Mouse (Mus musculus): Measurements from ENCODE around the gene Slc8a2. TPM values are rescaled to one million over a fixed set of nuclear protein-coding genes. Genes with fewer than 3 reads are reported as not detected.

Slc8a2 gene
- polyA plus RNA-seq, 1 experiment: 1.2 TPM

DNA sequence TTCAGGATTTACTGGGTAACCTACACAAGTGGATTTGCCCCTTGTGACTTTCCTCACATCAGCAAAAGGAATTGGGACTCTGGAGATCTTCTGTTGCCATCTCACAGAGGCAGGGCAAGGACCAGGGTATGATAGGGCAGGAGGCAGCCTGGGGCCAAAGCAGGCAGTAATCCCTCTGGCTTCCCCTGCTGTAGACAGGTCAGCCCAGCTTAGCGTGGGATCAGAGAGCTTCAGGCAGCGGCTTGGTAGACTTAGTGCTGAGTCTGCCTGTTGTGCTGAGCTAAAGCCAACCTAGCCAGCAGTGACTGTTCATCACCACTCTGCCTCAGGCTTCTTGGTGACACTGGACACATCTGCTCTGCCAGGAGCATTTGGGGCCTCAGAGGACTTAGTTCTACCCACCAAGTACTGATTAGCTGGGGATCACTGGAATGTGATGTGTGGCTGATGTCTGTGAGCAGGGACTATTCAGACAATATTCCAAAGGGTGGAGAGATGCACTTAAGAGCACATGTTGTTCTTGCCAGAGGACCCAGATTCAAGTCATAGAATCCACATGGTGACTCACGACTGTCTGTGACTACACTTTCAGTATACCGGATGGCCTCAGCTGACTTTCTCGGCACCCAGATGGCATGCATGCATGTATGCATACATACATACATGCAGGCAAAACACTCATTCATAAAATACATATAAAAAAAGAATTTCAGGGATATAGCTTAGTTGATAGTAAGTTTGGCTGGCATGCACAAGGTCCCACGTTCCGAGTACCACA, 24.8 kb upstream of the Slc8a2 start:
- no peak for TF ChIP-seq CTCF (IDR thresholded peaks at IDR 0.05; ENCODE audit: borderline replicate concordance, control insufficient read depth, extremely low read depth, insufficient read depth, low read length, poor library complexity)
- no peak for TF ChIP-seq POLR2A (IDR thresholded peaks at IDR 0.05; ENCODE audit: control insufficient read depth, extremely low read depth, insufficient read depth, low read length, poor library complexity)
- H3K4me1 ChIP-seq (replicated peaks; ENCODE audit: control insufficient read depth, insufficient read depth, low read length): 0 out of 2 replicates have a peak, but pooled peaks cover 2% of the 10 kb centered on the region
- peaks cover 21% of the 10 kb centered on the region for H3K36me3 ChIP-seq (ENCODE audit: control insufficient read depth, insufficient read depth, low read length)
- DNase-seq: no peak
- no peak overlapping the region for H3K27ac ChIP-seq (ENCODE audit: control insufficient read depth, insufficient read depth, low read length)
- H3K27me3 ChIP-seq (ENCODE audit: control insufficient read depth, insufficient read depth, low read length): no peaks in the 10 kb centered on the region
- no peak overlapping the region for H3K4me3 ChIP-seq (ENCODE audit: control insufficient read depth, insufficient read depth, low read length)
- 95% methylated on average over 7 of the region's 7 CpGs for WGBS

DNA sequence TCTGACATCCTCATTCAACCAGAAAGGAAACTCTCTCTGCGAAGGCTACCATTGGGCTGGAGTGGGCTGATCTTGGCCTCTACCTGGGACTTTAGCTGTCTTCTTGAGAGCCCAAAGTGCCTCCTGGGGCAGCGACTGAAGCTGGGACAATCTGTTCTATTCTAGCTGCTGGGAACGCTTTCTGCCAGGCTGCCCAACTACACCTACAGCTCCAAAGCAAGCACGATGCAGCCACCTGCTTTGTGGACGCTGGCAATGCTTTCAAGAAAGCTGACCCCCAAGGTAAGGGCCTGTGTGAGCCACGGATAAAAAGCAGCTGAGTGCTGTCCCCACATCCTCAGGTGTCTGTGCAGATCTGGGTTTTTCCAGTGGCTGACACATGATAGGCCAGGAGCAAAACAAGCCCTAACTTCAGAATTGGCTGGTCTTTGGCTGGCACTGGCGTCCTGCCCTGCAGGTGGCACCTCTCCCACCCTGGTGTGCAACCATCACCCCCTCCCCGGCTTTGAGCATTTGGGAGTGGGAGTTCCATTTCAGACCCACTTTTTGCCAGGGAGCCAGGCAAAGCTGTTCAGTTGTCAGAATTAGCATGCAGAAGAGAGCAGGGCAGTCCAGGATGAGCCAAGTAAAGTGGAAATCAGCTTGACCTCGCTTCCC, 20.6 kb upstream of the Slc8a2 start:
- DNase-seq: no peak
- H3K36me3 ChIP-seq (ENCODE audit: control insufficient read depth, insufficient read depth, low read length): peaks cover 28% of the 10 kb centered on the region
- WGBS: 95% methylated on average over 9 of the region's 9 CpGs

GRCm38 (mm10) chr7:16110158-16110557, 19.5 kb upstream of the Slc8a2 start:
- H3K4me1 ChIP-seq (replicated peaks; ENCODE audit: control insufficient read depth, insufficient read depth, low read length): no peaks in the 10 kb centered on the region
- no peak for TF ChIP-seq POLR2A (IDR thresholded peaks at IDR 0.05; ENCODE audit: control insufficient read depth, extremely low read depth, insufficient read depth, low read length, poor library complexity)
- no peak for TF ChIP-seq CTCF (IDR thresholded peaks at IDR 0.05; ENCODE audit: borderline replicate concordance, control insufficient read depth, extremely low read depth, insufficient read depth, low read length, poor library complexity)
- no peak for DNase-seq
- no peak overlapping the region for H3K27ac ChIP-seq (ENCODE audit: control insufficient read depth, insufficient read depth, low read length)
- H3K36me3 ChIP-seq (ENCODE audit: control insufficient read depth, insufficient read depth, low read length): peaks cover 39% of the 10 kb centered on the region
- H3K27me3 ChIP-seq (ENCODE audit: control insufficient read depth, insufficient read depth, low read length): no peaks in the 10 kb centered on the region
- no peak overlapping the region for H3K4me3 ChIP-seq (ENCODE audit: control insufficient read depth, insufficient read depth, low read length)
- 97% methylated on average over 8 of the region's 8 CpGs for WGBS

More for the DNA sequence above, 20.6 kb upstream of the Slc8a2 start:
- Histone ChIP-seq H3K4me3 (ENCODE audit: control insufficient read depth, insufficient read depth, low read length) (no peak overlapping the region), H3K27me3 (ENCODE audit: control insufficient read depth, insufficient read depth, low read length) (no peaks in the 10 kb centered on the region), H3K4me1 (replicated peaks; ENCODE audit: control insufficient read depth, insufficient read depth, low read length) (no peaks in the 10 kb centered on the region), H3K27ac (ENCODE audit: control insufficient read depth, insufficient read depth, low read length) (no peak overlapping the region)
- TF ChIP-seq CTCF (IDR thresholded peaks at IDR 0.05; ENCODE audit: borderline replicate concordance, control insufficient read depth, extremely low read depth, insufficient read depth, low read length, poor library complexity): no peak
- no peak for TF ChIP-seq POLR2A (IDR thresholded peaks at IDR 0.05; ENCODE audit: control insufficient read depth, extremely low read depth, insufficient read depth, low read length, poor library complexity)

DNA sequence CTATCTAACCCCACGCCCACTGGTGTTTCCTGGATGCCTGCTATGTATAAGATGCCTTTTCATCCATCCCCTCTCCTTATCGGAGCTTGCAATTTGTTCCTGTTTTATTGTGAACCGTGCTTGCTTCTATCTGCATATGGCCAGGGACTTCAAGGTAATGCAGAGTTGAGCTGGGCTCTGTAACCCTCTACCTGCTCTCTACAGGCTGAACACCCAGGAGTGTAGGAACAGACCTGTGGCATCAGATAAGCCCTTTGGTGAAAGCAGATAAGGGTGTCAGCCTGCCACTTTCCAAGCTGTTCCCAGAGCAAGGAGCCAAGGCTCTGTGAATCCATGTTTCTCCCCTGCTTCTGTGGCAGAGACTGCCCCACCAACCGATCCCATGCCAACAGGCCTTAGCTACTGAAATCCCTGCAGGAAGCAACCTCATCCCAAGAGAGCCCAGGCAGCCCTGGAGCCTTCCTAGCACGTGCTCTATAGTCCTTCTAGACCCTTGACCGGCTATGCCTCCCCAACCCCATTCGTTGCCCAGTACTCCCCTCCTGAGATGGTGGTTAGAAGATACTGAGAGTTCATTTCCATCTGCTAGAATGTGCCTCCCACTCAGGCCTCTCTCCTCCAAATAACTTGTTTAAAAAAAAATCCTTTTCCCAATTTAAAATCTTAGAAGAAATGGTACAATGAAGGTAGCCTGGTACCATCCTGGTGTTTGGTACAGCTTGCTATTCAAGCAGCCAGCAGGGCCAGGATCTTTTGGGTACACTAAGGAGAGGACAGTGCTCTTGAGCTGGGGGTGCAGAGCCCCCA, 18.1 kb upstream of the Slc8a2 start:
- peaks cover 40% of the 10 kb centered on the region for H3K36me3 ChIP-seq (ENCODE audit: control insufficient read depth, insufficient read depth, low read length)
- no peaks in the 10 kb centered on the region for H3K4me1 ChIP-seq (replicated peaks; ENCODE audit: control insufficient read depth, insufficient read depth, low read length)
- H3K27ac ChIP-seq (ENCODE audit: control insufficient read depth, insufficient read depth, low read length): no peak overlapping the region
- DNase-seq: no peak
- WGBS: 92% methylated on average over 7 of the region's 7 CpGs
- H3K4me3 ChIP-seq (ENCODE audit: control insufficient read depth, insufficient read depth, low read length): no peak overlapping the region
- TF ChIP-seq POLR2A (IDR thresholded peaks at IDR 0.05; ENCODE audit: control insufficient read depth, extremely low read depth, insufficient read depth, low read length, poor library complexity) (no peak), CTCF (IDR thresholded peaks at IDR 0.05; ENCODE audit: borderline replicate concordance, control insufficient read depth, extremely low read depth, insufficient read depth, low read length, poor library complexity) (no peak)
- no peaks in the 10 kb centered on the region for H3K27me3 ChIP-seq (ENCODE audit: control insufficient read depth, insufficient read depth, low read length)

DNA sequence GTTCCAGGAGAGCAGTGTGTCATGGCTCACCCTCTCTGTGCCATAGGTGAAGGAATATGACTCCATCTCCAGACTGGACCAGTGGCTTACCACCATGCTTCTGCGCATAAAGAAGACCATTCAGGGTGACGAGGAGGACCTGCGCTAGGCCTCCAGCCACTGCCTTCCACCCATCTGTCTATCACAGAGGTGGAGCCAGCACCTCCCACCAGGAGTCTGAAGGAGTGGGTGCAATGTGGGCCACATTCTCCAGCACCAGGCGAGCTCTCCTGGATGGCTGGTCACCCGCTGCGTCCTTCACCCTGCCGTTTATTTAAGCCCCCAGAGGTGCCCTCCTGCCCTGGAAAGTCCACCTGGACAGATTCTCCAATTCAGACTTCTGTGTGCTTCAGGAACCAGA, 13.2 kb upstream of the Slc8a2 start:
- 96% methylated on average over 7 of the region's 7 CpGs for WGBS
- no peak for TF ChIP-seq POLR2A (IDR thresholded peaks at IDR 0.05; ENCODE audit: control insufficient read depth, extremely low read depth, insufficient read depth, low read length, poor library complexity)
- no peak for TF ChIP-seq CTCF (IDR thresholded peaks at IDR 0.05; ENCODE audit: borderline replicate concordance, control insufficient read depth, extremely low read depth, insufficient read depth, low read length, poor library complexity)
- H3K36me3 ChIP-seq (ENCODE audit: control insufficient read depth, insufficient read depth, low read length): peaks cover 19% of the 10 kb centered on the region

DNA sequence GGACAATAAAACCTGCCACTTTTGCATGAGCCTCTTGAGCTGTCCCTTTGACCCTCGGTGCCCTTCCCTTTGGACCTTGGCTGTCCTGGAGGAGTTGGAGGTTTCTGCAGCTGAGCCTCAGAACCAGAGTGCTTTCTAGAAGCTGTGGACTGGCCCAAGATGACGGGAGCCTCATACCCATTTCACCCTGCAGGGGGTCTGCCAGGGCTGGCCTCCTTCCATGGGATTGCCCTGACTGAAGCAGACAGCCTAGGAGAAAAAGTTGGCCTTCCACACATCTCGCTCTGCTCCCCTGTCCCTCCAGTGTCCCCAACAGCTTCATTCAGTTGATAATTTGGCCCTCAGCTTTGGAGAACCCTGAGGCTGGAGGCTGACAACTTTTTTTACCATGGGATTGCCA, 12.5 kb upstream of the Slc8a2 start:
- Histone ChIP-seq H3K4me3 (ENCODE audit: control insufficient read depth, insufficient read depth, low read length) (no peak overlapping the region), H3K36me3 (ENCODE audit: control insufficient read depth, insufficient read depth, low read length) (peaks cover 19% of the 10 kb centered on the region), H3K27ac (ENCODE audit: control insufficient read depth, insufficient read depth, low read length) (no peak overlapping the region), H3K4me1 (replicated peaks; ENCODE audit: control insufficient read depth, insufficient read depth, low read length) (no peaks in the 10 kb centered on the region; the same call in 1 of the 2 replicates), H3K27me3 (ENCODE audit: control insufficient read depth, insufficient read depth, low read length) (no peaks in the 10 kb centered on the region; the same call in 1 of the 2 replicates)
- DNase-seq: no peak
- 94% methylated on average over 3 of the region's 3 CpGs for WGBS
- TF ChIP-seq CTCF (IDR thresholded peaks at IDR 0.05; ENCODE audit: borderline replicate concordance, control insufficient read depth, extremely low read depth, insufficient read depth, low read length, poor library complexity) (no peak), POLR2A (IDR thresholded peaks at IDR 0.05; ENCODE audit: control insufficient read depth, extremely low read depth, insufficient read depth, low read length, poor library complexity) (no peak)

More for the DNA sequence above, 13.2 kb upstream of the Slc8a2 start:
- no peak for DNase-seq
- Histone ChIP-seq H3K27ac (ENCODE audit: control insufficient read depth, insufficient read depth, low read length) (no peak overlapping the region), H3K4me3 (ENCODE audit: control insufficient read depth, insufficient read depth, low read length) (no peak overlapping the region), H3K4me1 (replicated peaks; ENCODE audit: control insufficient read depth, insufficient read depth, low read length) (no peaks in the 10 kb centered on the region; the same call in 1 of the 2 replicates), H3K27me3 (ENCODE audit: control insufficient read depth, insufficient read depth, low read length) (no peaks in the 10 kb centered on the region; the same call in 1 of the 2 replicates)

Data from thymus, adult 2 months (tissue).